Mouse (Mus musculus): ENCODE measurements at regions not wholly inside any gene's neighbourhood (a gene's known extent, or its start where the extent isn't known, plus 50 kb on each side); places are given as distances from the start of the nearest gene placed in this dataset.

DNA sequence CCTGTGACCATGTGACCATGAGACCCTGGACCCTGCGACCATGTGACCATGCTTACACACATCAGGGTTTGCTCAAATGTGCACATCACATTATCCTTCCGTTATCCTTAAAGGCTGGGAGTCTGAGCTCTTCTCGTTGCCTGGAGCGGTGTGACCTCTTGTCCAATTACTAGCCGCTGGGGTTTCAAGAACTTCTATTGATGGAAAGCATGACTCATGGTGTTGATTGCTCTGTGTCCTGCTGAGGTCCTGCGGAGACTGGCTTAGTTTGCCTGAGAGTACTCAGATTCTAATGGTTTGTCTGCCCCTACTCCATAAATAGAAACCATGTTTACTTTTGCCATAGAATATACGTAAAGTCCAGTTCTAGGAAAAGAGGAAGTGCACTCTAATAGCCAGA lies 197.5 kb upstream of the Pik3r1 start:
- Histone ChIP-seq H3K4me2 (ENCODE audit: low read depth, low read length) (no peak overlapping the region), H3K4me3 (ENCODE audit: low read length) (no peak overlapping the region), H3K4me1 (ENCODE audit: insufficient read depth, low read length) (no peaks in the 10 kb centered on the region), H3K9ac (replicated peaks; ENCODE audit: low read length) (no peak overlapping the region), H3K36me3 (ENCODE audit: insufficient read depth, low read length) (no peaks in the 10 kb centered on the region), H3K9me3 (ENCODE audit: low read length) (no peaks in the 10 kb centered on the region), H3K27me3 (ENCODE audit: insufficient read depth, low read length) (no peaks in the 10 kb centered on the region), H3K27ac (no peak overlapping the region)
- no peak for ATAC-seq
- WGBS, result 76% methylated on average over 7 of the region's 7 CpGs
- no peak for DNase-seq (ENCODE audit: low spot score)
- no peak for TF ChIP-seq CTCF (IDR thresholded peaks at IDR 0.05; ENCODE audit: low read depth)

DNA sequence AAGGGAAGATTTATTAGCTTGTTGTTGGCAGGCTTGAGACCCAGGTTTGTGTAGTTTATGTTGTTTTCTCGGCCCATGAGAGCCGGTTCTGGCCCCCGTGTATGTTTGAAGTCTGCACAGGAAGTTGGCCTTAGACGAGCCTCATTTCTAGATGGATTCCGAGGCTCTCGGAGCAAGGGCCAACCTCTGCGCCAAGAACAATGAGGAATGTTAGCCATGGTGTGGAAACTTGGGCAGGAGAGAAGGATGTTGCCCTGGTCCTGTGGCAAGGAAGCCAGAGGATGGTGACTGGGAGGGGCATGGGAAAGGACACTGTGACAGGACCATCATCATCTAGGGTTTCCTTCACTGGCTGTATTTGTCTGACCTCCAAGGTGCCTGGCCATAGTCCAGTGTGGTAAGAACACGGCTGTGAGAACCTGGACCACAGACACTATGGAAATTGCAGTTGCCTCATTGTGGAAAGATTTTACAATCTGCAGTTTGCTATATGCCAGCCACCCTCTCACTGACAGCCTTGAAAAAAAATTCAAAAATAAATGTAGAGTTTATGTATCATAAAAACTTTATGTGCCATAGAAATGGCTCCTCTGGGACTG lies 198.9 kb upstream of the Pik3r1 start:
- Histone ChIP-seq H3K27me3 (ENCODE audit: insufficient read depth, low read length) (no peaks in the 10 kb centered on the region), H3K4me2 (ENCODE audit: low read depth, low read length) (no peak overlapping the region), H3K27ac (no peak overlapping the region), H3K4me1 (ENCODE audit: insufficient read depth, low read length) (no peaks in the 10 kb centered on the region), H3K9me3 (ENCODE audit: low read length) (no peaks in the 10 kb centered on the region), H3K9ac (replicated peaks; ENCODE audit: low read length) (no peak overlapping the region), H3K4me3 (ENCODE audit: low read length) (no peak overlapping the region), H3K36me3 (ENCODE audit: insufficient read depth, low read length) (no peaks in the 10 kb centered on the region)
- TF ChIP-seq CTCF (IDR thresholded peaks at IDR 0.05; ENCODE audit: low read depth), result no peak
- WGBS, result 78% methylated on average over 8 of the region's 8 CpGs
- no peak for DNase-seq (ENCODE audit: low spot score)
- no peak for ATAC-seq

DNA sequence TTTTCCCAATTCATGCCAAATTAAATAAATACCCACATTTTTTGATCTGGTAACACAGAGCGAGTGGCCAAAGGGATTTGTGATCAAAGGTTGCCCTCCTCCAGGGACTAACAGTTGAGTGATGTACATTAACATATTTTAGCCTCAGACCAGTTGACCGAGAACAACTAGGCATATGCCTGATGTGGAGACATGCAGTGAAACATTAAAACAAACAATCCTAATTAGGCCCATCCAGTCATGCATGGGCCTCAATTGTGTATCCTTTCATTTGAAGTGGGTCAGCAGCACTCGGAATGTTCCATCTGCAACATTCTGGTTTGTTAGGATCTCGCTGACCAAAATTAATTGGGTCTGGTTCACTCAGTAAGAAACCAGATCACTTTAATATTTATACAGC lies 199.4 kb upstream of the Pik3r1 start:
- WGBS, result 58% methylated on average over 4 of the region's 4 CpGs
- no peak for TF ChIP-seq CTCF (IDR thresholded peaks at IDR 0.05; ENCODE audit: low read depth)
- H3K36me3 ChIP-seq (ENCODE audit: insufficient read depth, low read length), result no peaks in the 10 kb centered on the region
- H3K9me3 ChIP-seq (ENCODE audit: low read length), result no peaks in the 10 kb centered on the region
- no peaks in the 10 kb centered on the region for H3K27me3 ChIP-seq (ENCODE audit: insufficient read depth, low read length)
- no peaks in the 10 kb centered on the region for H3K4me1 ChIP-seq (ENCODE audit: insufficient read depth, low read length)
- DNase-seq (ENCODE audit: low spot score) (no peak), ATAC-seq (no peak)
- H3K27ac ChIP-seq, result no peak overlapping the region
- no peak overlapping the region for H3K4me2 ChIP-seq (ENCODE audit: low read depth, low read length)
- H3K4me3 ChIP-seq (ENCODE audit: low read length), result no peak overlapping the region
- H3K9ac ChIP-seq (replicated peaks; ENCODE audit: low read length), result no peak overlapping the region

DNA sequence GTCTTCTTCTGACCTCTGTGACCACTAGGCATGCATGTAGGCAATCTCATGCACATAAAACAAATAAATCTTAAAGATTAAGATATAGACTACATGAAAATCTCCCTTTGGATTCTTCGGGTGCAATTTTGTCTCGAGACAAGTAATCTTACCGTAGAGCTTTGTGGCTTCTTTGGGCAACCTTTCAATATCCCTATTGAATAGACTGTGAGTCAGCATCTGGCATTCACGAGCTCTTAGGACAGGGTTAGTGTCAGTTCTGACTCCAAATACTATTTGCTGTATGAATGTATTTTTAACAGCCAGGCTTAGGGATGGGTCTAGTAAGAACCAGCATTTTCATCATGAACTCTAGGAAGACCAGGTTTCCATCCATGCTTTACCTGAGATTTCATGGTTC lies 208.7 kb upstream of the Pik3r1 start:
- no peaks in the 10 kb centered on the region for H3K36me3 ChIP-seq (ENCODE audit: insufficient read depth, low read length)
- H3K4me3 ChIP-seq (ENCODE audit: low read length), result no peak overlapping the region
- DNase-seq (ENCODE audit: low spot score) (no peak), ATAC-seq (no peak)
- H3K9me3 ChIP-seq (ENCODE audit: low read length), result no peaks in the 10 kb centered on the region
- 91% methylated on average over 4 of the region's 4 CpGs for WGBS
- TF ChIP-seq CTCF (IDR thresholded peaks at IDR 0.05; ENCODE audit: low read depth), result no peak
- H3K27ac ChIP-seq, result no peak overlapping the region
- H3K4me2 ChIP-seq (ENCODE audit: low read depth, low read length), result no peak overlapping the region
- H3K27me3 ChIP-seq (ENCODE audit: insufficient read depth, low read length), result no peaks in the 10 kb centered on the region
- no peaks in the 10 kb centered on the region for H3K4me1 ChIP-seq (ENCODE audit: insufficient read depth, low read length)
- no peak overlapping the region for H3K9ac ChIP-seq (replicated peaks; ENCODE audit: low read length)

DNA sequence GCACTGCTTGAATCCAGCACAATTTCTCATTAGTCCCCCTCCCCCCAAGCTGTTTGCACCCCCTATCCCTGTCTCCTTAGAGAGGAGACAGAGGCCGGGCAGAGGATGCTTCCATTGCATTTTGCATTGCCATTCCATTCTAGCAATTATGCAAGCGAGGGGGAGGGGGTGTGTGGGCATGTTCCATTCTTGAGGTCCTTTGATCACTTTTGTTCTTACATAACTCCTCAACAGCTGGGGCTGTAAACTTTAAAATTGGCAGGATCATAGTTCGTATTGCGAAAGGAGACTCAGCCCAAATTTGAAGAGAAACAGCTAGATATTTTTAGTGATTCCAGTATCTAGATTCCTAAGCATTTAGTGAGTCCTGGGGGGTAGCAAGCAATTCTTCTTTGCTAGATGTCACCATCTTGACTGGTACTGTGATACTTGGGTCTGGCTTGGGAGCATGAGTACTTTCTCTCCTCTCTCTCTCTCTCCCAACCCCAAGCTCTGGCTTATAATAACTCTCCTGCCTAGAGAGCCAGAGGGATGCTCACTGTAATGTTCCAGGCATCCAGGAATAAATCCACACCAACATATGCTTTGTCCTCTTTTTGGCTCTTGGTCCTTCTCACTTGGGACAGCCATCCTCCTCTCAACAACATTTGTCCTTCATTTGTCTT lies 212.3 kb upstream of the Pik3r1 start:
- 68% methylated on average over 4 of the region's 4 CpGs for WGBS
- DNase-seq (ENCODE audit: low spot score) (no peak), ATAC-seq (no peak)
- no peak for TF ChIP-seq CTCF (IDR thresholded peaks at IDR 0.05; ENCODE audit: low read depth)
- no peak overlapping the region for H3K9ac ChIP-seq (replicated peaks; ENCODE audit: low read length)
- H3K27ac ChIP-seq, result no peak overlapping the region
- H3K9me3 ChIP-seq (ENCODE audit: low read length), result 0 out of 2 replicates have a peak, but pooled peaks cover 3% of the 10 kb centered on the region
- H3K36me3 ChIP-seq (ENCODE audit: insufficient read depth, low read length), result no peaks in the 10 kb centered on the region
- no peak overlapping the region for H3K4me2 ChIP-seq (ENCODE audit: low read depth, low read length)
- H3K4me1 ChIP-seq (ENCODE audit: insufficient read depth, low read length), result no peaks in the 10 kb centered on the region
- no peak overlapping the region for H3K4me3 ChIP-seq (ENCODE audit: low read length)
- H3K27me3 ChIP-seq (ENCODE audit: insufficient read depth, low read length), result no peaks in the 10 kb centered on the region

DNA sequence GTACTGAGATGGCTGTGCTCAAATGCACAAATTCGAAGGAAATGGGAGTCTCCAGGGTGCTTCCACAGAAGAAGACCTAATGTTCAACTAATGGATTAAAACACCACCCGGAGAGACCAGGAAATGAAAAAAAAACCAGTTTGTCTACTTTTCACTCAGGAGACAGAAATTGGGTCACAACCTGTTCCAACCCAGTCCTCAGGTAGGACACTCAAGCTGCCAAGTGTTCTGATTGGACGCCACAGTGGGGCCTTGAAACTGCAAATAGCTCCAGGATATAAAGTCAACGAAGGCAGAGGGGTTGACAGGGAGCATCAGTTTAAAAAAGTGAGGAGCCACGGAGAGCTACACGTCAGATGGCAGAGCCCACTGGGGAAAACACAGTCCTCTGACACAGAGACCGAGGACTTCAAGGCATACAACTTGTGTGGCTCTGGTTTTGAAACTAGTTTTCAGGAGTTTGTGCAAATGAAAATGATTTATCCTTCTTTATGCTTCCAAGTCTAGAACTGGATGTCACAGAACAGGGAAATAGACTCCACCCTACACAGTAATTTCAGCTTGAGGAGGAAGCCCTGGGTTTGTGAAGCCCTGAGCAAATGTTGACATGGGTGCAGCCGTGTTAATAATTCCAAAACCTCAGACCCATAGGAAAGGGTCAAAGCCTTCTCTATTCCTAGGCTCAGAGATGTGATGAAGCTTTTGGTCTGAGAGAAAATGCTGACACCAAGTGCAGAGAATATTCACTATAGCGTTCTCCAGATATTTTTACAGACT lies 220.8 kb upstream of the Pik3r1 start:
- WGBS, result 82% methylated on average over 9 of the region's 9 CpGs
- DNase-seq (ENCODE audit: low spot score) (no peak), ATAC-seq (no peak)
- Histone ChIP-seq H3K27ac (no peak overlapping the region), H3K27me3 (ENCODE audit: insufficient read depth, low read length) (no peaks in the 10 kb centered on the region), H3K4me1 (ENCODE audit: insufficient read depth, low read length) (no peaks in the 10 kb centered on the region), H3K4me2 (ENCODE audit: low read depth, low read length) (no peak overlapping the region), H3K9ac (replicated peaks; ENCODE audit: low read length) (no peak overlapping the region), H3K4me3 (ENCODE audit: low read length) (no peak overlapping the region), H3K36me3 (ENCODE audit: insufficient read depth, low read length) (no peaks in the 10 kb centered on the region), H3K9me3 (ENCODE audit: low read length) (no peaks in the 10 kb centered on the region)
- no peak for TF ChIP-seq CTCF (IDR thresholded peaks at IDR 0.05; ENCODE audit: low read depth)

DNA sequence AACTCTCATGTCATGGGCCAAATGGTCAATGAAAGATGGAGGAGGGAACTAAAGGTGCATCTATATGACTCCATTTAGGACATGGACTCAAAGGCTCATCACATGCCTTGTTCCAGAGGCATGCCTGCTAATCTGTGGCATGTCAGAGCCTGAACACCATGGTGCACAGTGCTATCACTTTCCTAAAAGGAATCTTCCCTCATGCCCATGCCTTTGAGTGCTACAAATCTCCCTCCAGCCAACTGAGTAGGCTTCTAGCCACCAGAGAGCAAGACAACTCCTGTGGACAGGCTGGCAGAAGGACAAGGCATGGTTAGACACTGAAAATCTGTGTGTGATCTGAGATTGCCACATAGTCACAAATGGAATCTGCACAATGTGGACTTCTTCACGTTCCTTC lies 223.7 kb upstream of the Pik3r1 start:
- Histone ChIP-seq H3K27me3 (ENCODE audit: insufficient read depth, low read length) (no peaks in the 10 kb centered on the region), H3K9ac (replicated peaks; ENCODE audit: low read length) (no peak overlapping the region), H3K27ac (no peak overlapping the region), H3K36me3 (ENCODE audit: insufficient read depth, low read length) (no peaks in the 10 kb centered on the region), H3K4me2 (ENCODE audit: low read depth, low read length) (no peak overlapping the region), H3K9me3 (ENCODE audit: low read length) (no peaks in the 10 kb centered on the region), H3K4me1 (ENCODE audit: insufficient read depth, low read length) (no peaks in the 10 kb centered on the region), H3K4me3 (ENCODE audit: low read length) (no peak overlapping the region)
- no peak for DNase-seq (ENCODE audit: low spot score)
- ATAC-seq, result no peak
- whole genome bisulfite sequencing, result 84% methylated on average over 1 of the region's 1 CpGs
- no peak for TF ChIP-seq CTCF (IDR thresholded peaks at IDR 0.05; ENCODE audit: low read depth)
